8 mouse cellular contexts compared by ENCODE assay signal in the genomic region with DNA sequence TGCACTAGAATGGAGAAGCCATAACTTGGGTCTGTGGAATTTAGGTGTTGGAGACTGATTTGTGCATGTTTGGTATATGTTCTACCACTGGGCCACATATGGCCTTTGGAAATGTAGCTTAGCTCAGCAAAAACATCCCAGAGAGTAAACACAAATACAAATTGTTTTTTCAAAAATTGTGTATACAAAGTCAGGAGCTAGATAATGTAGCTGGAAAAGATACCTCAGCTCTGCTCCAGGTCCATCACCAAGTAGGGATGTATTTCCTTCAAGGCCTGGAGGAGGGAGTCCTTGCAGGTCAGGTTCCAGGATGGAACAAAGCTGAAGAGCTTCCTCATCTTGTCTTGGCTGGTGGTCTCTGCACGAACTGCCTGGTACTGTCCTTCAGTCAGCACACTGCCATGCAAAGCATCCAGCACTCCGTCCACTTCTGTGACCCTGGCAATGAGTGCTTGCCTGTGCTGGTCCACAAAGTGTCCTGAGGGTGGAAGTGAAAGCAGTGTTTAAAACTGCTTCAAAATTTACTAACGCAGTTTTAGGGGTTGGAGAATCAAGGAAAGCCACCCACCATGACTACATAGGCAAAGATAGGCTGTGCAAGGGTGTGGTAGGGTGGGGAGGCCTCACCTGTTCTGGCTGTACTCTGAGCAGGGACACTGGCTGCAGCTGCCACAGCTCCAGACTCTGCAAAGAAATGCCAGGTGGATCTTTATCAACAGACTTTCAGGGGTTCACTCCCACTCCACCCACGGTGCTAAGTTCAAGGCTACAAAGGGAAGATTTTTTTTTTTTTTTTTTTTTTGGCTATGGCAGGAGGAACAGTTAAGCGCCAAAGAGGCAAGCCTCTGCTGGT. TPM values are rescaled to one million over a fixed set of nuclear protein-coding genes. Genes with fewer than 3 reads are reported as not detected.
DNase-seq lines count a peak whose midpoint lies in the region; ATAC-seq and TF ChIP-seq lines count a peak whose summit lies in the region.

No protein-coding gene starts in this region.

- H3K4me1 ChIP-seq in hindbrain, embryonic 10.5 days (replicated peaks) = peaks cover 14% of the 10 kb centered on the region
- no peaks in the 10 kb centered on the region for H3K4me1 ChIP-seq in hindbrain, embryonic 11.5 days (replicated peaks; ENCODE audit: control insufficient read depth, insufficient read depth, low read length)
- H3K4me1 ChIP-seq in G1E (ENCODE audit: insufficient read depth, low read depth, low read length) = peaks cover 35% of the 10 kb centered on the region
- H3K4me1 ChIP-seq in hindbrain, embryonic 14.5 days (replicated peaks; ENCODE audit: control insufficient read depth, insufficient read depth, low read length) = no peaks in the 10 kb centered on the region

- H3K9me3 ChIP-seq in hindbrain, embryonic 10.5 days = no peaks in the 10 kb centered on the region
- H3K9me3 ChIP-seq in hindbrain, embryonic 11.5 days (ENCODE audit: control insufficient read depth, low read length) = no peaks in the 10 kb centered on the region
- no peaks in the 10 kb centered on the region for H3K9me3 ChIP-seq in G1E (replicated peaks)
- no peaks in the 10 kb centered on the region for H3K9me3 ChIP-seq in hindbrain, embryonic 14.5 days (ENCODE audit: control insufficient read depth, low read length)

- H3K36me3 ChIP-seq in hindbrain, embryonic 10.5 days = peaks cover 45% of the 10 kb centered on the region
- no peaks in the 10 kb centered on the region for H3K36me3 ChIP-seq in hindbrain, embryonic 11.5 days (ENCODE audit: control insufficient read depth, insufficient read depth, low read length)
- peaks cover 91% of the 10 kb centered on the region for H3K36me3 ChIP-seq in G1E (replicated peaks)
- H3K36me3 ChIP-seq in hindbrain, embryonic 14.5 days (replicated peaks; ENCODE audit: control insufficient read depth, insufficient read depth) = peaks cover 43% of the 10 kb centered on the region

- ATAC-seq in hindbrain, embryonic 11.5 days (ENCODE audit: low FRiP score) = no peak
- 0 out of 2 replicates have a peak, but pooled peaks have one; percentile 11 for ATAC-seq in G1E (ENCODE audit: extremely low read depth, insufficient number of reproducible peaks, low FRiP score, poor library complexity, severe bottlenecking)
- ATAC-seq in hindbrain, embryonic 14.5 days (ENCODE audit: low FRiP score) = no peak
- ATAC-seq in megakaryocyte-erythroid progenitor cell, adult 5-6 weeks (replicated peaks; ENCODE audit: low FRiP score, low TSS enrichment, poor library complexity, severe bottlenecking) = peak; percentile 15

- WGBS in hindbrain, embryonic 10.5 days = 51% methylated on average over 5 of the region's 5 CpGs
- 55% methylated on average over 5 of the region's 5 CpGs for WGBS in hindbrain, embryonic 11.5 days
- 49% methylated on average over 5 of the region's 5 CpGs for WGBS in hindbrain, embryonic 14.5 days

- no peak for TF ChIP-seq CTCF in G1E (IDR thresholded peaks at IDR 0.05; ENCODE audit: low read depth, low read length)

- H3K27ac ChIP-seq in hindbrain, embryonic 10.5 days = no peak overlapping the region
- no peak overlapping the region for H3K27ac ChIP-seq in hindbrain, embryonic 11.5 days (ENCODE audit: low read depth, low read length)
- H3K27ac ChIP-seq in hindbrain, embryonic 14.5 days = no peak overlapping the region

- H3K4me2 ChIP-seq in hindbrain, embryonic 11.5 days (replicated peaks; ENCODE audit: low read depth, low read length) = no peak overlapping the region
- H3K4me2 ChIP-seq in hindbrain, embryonic 14.5 days (replicated peaks) = peak overlapping the region; percentile 33

- no peaks in the 10 kb centered on the region for H3K27me3 ChIP-seq in hindbrain, embryonic 10.5 days (ENCODE audit: insufficient read depth, poor library complexity, severe bottlenecking)
- H3K27me3 ChIP-seq in hindbrain, embryonic 11.5 days (ENCODE audit: control insufficient read depth, insufficient read depth, low read length) = no peaks in the 10 kb centered on the region
- no peaks in the 10 kb centered on the region for H3K27me3 ChIP-seq in G1E (ENCODE audit: insufficient read depth, low read length)
- H3K27me3 ChIP-seq in hindbrain, embryonic 14.5 days (ENCODE audit: control insufficient read depth, insufficient read depth, low read length) = no peaks in the 10 kb centered on the region

- H3K9ac ChIP-seq in hindbrain, embryonic 11.5 days (ENCODE audit: low read depth, low read length) = no peak overlapping the region
- H3K9ac ChIP-seq in hindbrain, embryonic 14.5 days = no peak overlapping the region

- H3K4me3 ChIP-seq in hindbrain, embryonic 10.5 days = peak overlapping the region; percentile 32; the same call in 1 of the 2 replicates
- H3K4me3 ChIP-seq in hindbrain, embryonic 11.5 days (ENCODE audit: low read depth, low read length) = no peak overlapping the region
- H3K4me3 ChIP-seq in G1E (ENCODE audit: low read depth, low read length) = no peak overlapping the region
- H3K4me3 ChIP-seq in hindbrain, embryonic 14.5 days (replicated peaks; ENCODE audit: low read length) = no peak overlapping the region

- no peak for DNase-seq in hindbrain, embryonic 10.5 days (ENCODE audit: low spot score)
- DNase-seq in hindbrain, embryonic 11.5 days (ENCODE audit: low spot score) = no peak
- no peak for DNase-seq in G1E (ENCODE audit: low spot score)
- no peak for DNase-seq in hindbrain, embryonic 14.5 days (ENCODE audit: low spot score)
- no peak for DNase-seq in adrenal gland, adult (ENCODE audit: inconsistent age in 2 of 2, low spot score in 1 of 2)
- no peak for DNase-seq in layer of hippocampus, adult 9-11 months
- DNase-seq in B cell, adult 2 months = no peak

RNA-seq across cellular contexts. Expression of a gene that starts 1.0 kb away (rescaled TPM):
- 9.5 and 12.4 TPM in 2 replicates for polyA plus RNA-seq in hindbrain, embryonic 10.5 days (2016; fragmentation: Nextera tagmentation; extraction: Ambion mirVana)
- polyA plus RNA-seq in hindbrain, embryonic 11.5 days (2014; fragmentation: Nextera tagmentation; extraction: Ambion mirVana) = 8.4 and 11.0 TPM in 2 replicates
- total RNA-seq in G1E (2014; fragmentation: Nextera tagmentation) (2.0 and 2.4 TPM in 2 replicates), G1E (2017) (3.3 and 3.5 TPM in 2 replicates)
- 1.2 and 1.3 TPM in 2 replicates for polyA plus RNA-seq in G1E (2012)
- 6.6 and 9.8 TPM in 2 replicates for polyA plus RNA-seq in hindbrain, embryonic 14.5 days (2014; fragmentation: Nextera tagmentation; extraction: Ambion mirVana)
- total RNA-seq in megakaryocyte-erythroid progenitor cell, adult 5-6 weeks (2014; fragmentation: Nextera tagmentation) = 41.8 and 56.1 TPM in 2 replicates
- 10.2 and 10.6 TPM in 2 replicates for total RNA-seq in megakaryocyte-erythroid progenitor cell, adult 5-6 weeks (2017)

RNA-seq across cellular contexts. Expression of a gene that starts 11.0 kb away (rescaled TPM):
- polyA plus RNA-seq in hindbrain, embryonic 10.5 days (2016; fragmentation: Nextera tagmentation; extraction: Ambion mirVana) = not detected in 2 replicates
- polyA plus RNA-seq in hindbrain, embryonic 11.5 days (2014; fragmentation: Nextera tagmentation; extraction: Ambion mirVana) = not detected in 2 replicates
- not detected in 2 replicates for total RNA-seq in G1E (2014; fragmentation: Nextera tagmentation)
- 0.06 and 0.16 TPM in 2 replicates for total RNA-seq in G1E (2017)
- polyA plus RNA-seq in G1E (2012) = 0.03 and 0.04 TPM in 2 replicates
- polyA plus RNA-seq in hindbrain, embryonic 14.5 days (2014; fragmentation: Nextera tagmentation; extraction: Ambion mirVana) = not detected in 2 replicates
- not detected in 2 replicates for total RNA-seq in megakaryocyte-erythroid progenitor cell, adult 5-6 weeks (2014; fragmentation: Nextera tagmentation)
- total RNA-seq in megakaryocyte-erythroid progenitor cell, adult 5-6 weeks (2017) = 0.52 TPM in 1 of 2 replicates, not detected in the other

RNA-seq across cellular contexts. Expression of a gene that starts 25.5 kb away (rescaled TPM):
- 328 and 333 TPM in 2 replicates for polyA plus RNA-seq in hindbrain, embryonic 10.5 days (2016; fragmentation: Nextera tagmentation; extraction: Ambion mirVana)
- 58.7 and 65.0 TPM in 2 replicates for polyA plus RNA-seq in hindbrain, embryonic 11.5 days (2014; fragmentation: Nextera tagmentation; extraction: Ambion mirVana)
- total RNA-seq in G1E (2014; fragmentation: Nextera tagmentation) (211 and 218 TPM in 2 replicates), G1E (2017) (34.6 and 45.5 TPM in 2 replicates)
- polyA plus RNA-seq in G1E (2012) = 568 and 604 TPM in 2 replicates
- 39.0 and 44.2 TPM in 2 replicates for polyA plus RNA-seq in hindbrain, embryonic 14.5 days (2014; fragmentation: Nextera tagmentation; extraction: Ambion mirVana)
- total RNA-seq in megakaryocyte-erythroid progenitor cell, adult 5-6 weeks (2014; fragmentation: Nextera tagmentation) = 315 and 387 TPM in 2 replicates
- 61.4 and 85.2 TPM in 2 replicates for total RNA-seq in megakaryocyte-erythroid progenitor cell, adult 5-6 weeks (2017)

RNA-seq across cellular contexts. Expression of a gene that starts 46.2 kb away (rescaled TPM):
- 10.4 and 11.6 TPM in 2 replicates for polyA plus RNA-seq in hindbrain, embryonic 10.5 days (2016; fragmentation: Nextera tagmentation; extraction: Ambion mirVana)
- 8.5 and 11.0 TPM in 2 replicates for polyA plus RNA-seq in hindbrain, embryonic 11.5 days (2014; fragmentation: Nextera tagmentation; extraction: Ambion mirVana)
- 4.0 and 5.4 TPM in 2 replicates for total RNA-seq in G1E (2014; fragmentation: Nextera tagmentation)
- total RNA-seq in G1E (2017) = 0.76 and 4.9 TPM in 2 replicates
- polyA plus RNA-seq in G1E (2012) = 8.5 and 8.9 TPM in 2 replicates
- 13.1 and 14.2 TPM in 2 replicates for polyA plus RNA-seq in hindbrain, embryonic 14.5 days (2014; fragmentation: Nextera tagmentation; extraction: Ambion mirVana)
- total RNA-seq in megakaryocyte-erythroid progenitor cell, adult 5-6 weeks (2014; fragmentation: Nextera tagmentation) = 2.8 and 9.8 TPM in 2 replicates
- 2.5 and 3.4 TPM in 2 replicates for total RNA-seq in megakaryocyte-erythroid progenitor cell, adult 5-6 weeks (2017)

Comparison
In these comparisons a context has a peak if more than half of its experiments do, and no peak if none do; other contexts are left out.
1. ATAC-seq: peak in G1E (single experiment) and megakaryocyte-erythroid progenitor cell, adult 5-6 weeks (single experiment); none in hindbrain, embryonic 11.5 days (single experiment) and hindbrain, embryonic 14.5 days (single experiment).